Mouse (Mus musculus) megakaryocyte, embryonic 14.5 days (primary cell): ENCODE data around the gene Klhl31.

Experiments used
- FLI1 ChIP-seq: IDR thresholded peaks from 2 replicates; pipeline ENCODE4 v1.6.1; 2012; ENCODE audit warnings: low read length, inconsistent platforms, mixed read lengths
- GATA1 ChIP-seq: IDR thresholded peaks from 3 replicates; pipeline ENCODE4 v1.6.1; 2012; ENCODE audit warnings: mixed read lengths, low read length, inconsistent platforms, borderline replicate concordance

DNA sequence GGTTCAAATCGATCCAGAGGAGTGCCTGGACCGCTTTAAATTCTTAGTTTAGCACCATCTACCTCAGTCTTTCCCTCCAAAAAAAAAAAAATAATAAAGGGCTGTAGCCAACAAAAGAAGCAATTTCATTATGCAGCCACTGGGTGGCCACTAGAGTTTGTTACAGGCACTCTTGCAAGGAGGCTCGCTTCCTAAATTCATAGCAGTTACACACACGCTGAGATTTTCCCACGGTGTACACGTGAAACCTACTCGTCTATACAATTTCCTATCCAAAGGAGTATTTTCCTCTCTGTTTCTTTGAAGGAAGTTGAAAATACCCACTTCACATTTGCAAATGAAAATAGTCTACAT, 19.6 kb downstream of the Klhl31 start:
- TF ChIP-seq FLI1 = no peak
- no peak for TF ChIP-seq GATA1
